Mouse (Mus musculus) heart, embryonic 14.5 days (tissue): Measurements from ENCODE around the gene Bpgm. TPM values are rescaled to one million over a fixed set of nuclear protein-coding genes. Genes with fewer than 3 reads are reported as not detected.

Source experiments
- ATAC-seq: fragments of 200-750 bp; cut with Nextera tagmentation; 2 replicates; pipeline ENCODE4 v1.8.0; 2017; ENCODE audit warnings: low read depth, moderate TSS enrichment; ENCODE audit not compliant: insufficient number of reproducible peaks, insufficient read depth, low FRiP score
- H3K27ac ChIP-seq, 2 experiments: fragments of 200-500 bp in 1 of 2; fragments of 300-500 bp in 1 of 2; sonication (generic) in 1 of 2; replicated peaks in 1 of 2; 2 replicates each; pipeline ENCODE4 v1.5.1; 2012 to 2014; ENCODE audit warnings: low read depth in 2 of 2, low read length in 2 of 2, control low read depth in 1 of 2, mild to moderate bottlenecking in 1 of 2, mixed read lengths in 1 of 2; ENCODE audit not compliant: control insufficient read depth in 1 of 2, insufficient read depth in 1 of 2
- H3K27me3 ChIP-seq: fragments of 300-500 bp; sonication (generic); 2 replicates; pipeline ENCODE4 v1.6.1; 2014; ENCODE audit warnings: mild to moderate bottlenecking, low read length, control low read depth; ENCODE audit not compliant: control insufficient read depth, insufficient read depth
- H3K36me3 ChIP-seq: fragments of 300-500 bp; sonication (generic); 2 replicates; pipeline ENCODE4 v1.6.1; 2014; ENCODE audit warnings: mild to moderate bottlenecking, control low read depth, low read length, mixed read lengths; ENCODE audit not compliant: control insufficient read depth, insufficient read depth
- H3K4me1 ChIP-seq, 2 experiments: fragments of 200-500 bp in 1 of 2; fragments of 300-500 bp in 1 of 2; sonication (generic) in 1 of 2; 2 replicates each; pipeline ENCODE4 v1.6.1; 2012 to 2014; ENCODE audit warnings: low read length in 2 of 2, control low read depth in 1 of 2, mixed read lengths in 1 of 2; ENCODE audit not compliant: control insufficient read depth in 2 of 2, insufficient read depth in 2 of 2
- H3K4me2 ChIP-seq: fragments of 300-500 bp; sonication (generic); 2 replicates; pipeline ENCODE4 v1.6.1; 2014; ENCODE audit warnings: mild to moderate bottlenecking, low read length
- H3K4me3 ChIP-seq, 2 experiments: fragments of 200-500 bp in 1 of 2; fragments of 300-500 bp in 1 of 2; sonication (generic) in 1 of 2; 2 replicates each; pipeline ENCODE4 v1.5.1; 2012 to 2014; ENCODE audit warnings: low read length in 2 of 2, mild to moderate bottlenecking in 2 of 2, control low read depth in 1 of 2, low read depth in 1 of 2, moderate library complexity in 1 of 2; ENCODE audit not compliant: control insufficient read depth in 1 of 2, insufficient read depth in 1 of 2
- H3K9ac ChIP-seq: fragments of 300-500 bp; sonication (generic); 2 replicates; pipeline ENCODE4 v1.6.1; 2014; ENCODE audit warnings: mild to moderate bottlenecking, low read length
- H3K9me3 ChIP-seq: fragments of 300-500 bp; sonication (generic); 2 replicates; pipeline ENCODE4 v1.6.1; 2016; ENCODE audit warnings: low read length, control low read depth; ENCODE audit not compliant: control insufficient read depth
- WGBS: fragments of 180-500 bp; shearing (Covaris S2); extraction: QIAGEN DNeasy Blood & Tissue Kit; methylation state at CpG from one replicate; pipeline ENCODE4 v1.1.7; 2014; 5-methylcytosine and 5-hydroxymethylcytosine counted together
- polyA plus RNA-seq: library from polyadenylated mRNA; unstranded; fragments of >200 nt; fragmentation: Nextera tagmentation; extraction: Ambion mirVana; gene quantifications from 2 replicates; pipeline ENCODE4 v1.2.1, GENCODE M21; 2014

Bpgm gene
- polyA plus RNA-seq, 1 experiment from 2014 or later, result 40.1 TPM

GRCm38 (mm10) chr6:34548406-34548990 is 72.5 kb downstream of the Bpgm start:
- Histone ChIP-seq H3K4me1 (peaks cover 3 to 4% of the 10 kb centered on the region in 2 experiments; a peak in 3 of 4 replicates), H3K36me3 (no peaks in the 10 kb centered on the region), H3K27me3 (no peaks in the 10 kb centered on the region), H3K4me3 (no peak overlapping the region), H3K4me2 (no peak overlapping the region), H3K9me3 (no peaks in the 10 kb centered on the region), H3K27ac (no peak overlapping the region), H3K9ac (no peak overlapping the region)
- 50% methylated on average over 13 of the region's 13 CpGs for WGBS
- ATAC-seq, result no peak

GRCm38 (mm10) chr6:34549017-34549416 is 73.0 kb downstream of the Bpgm start:
- H3K9me3 ChIP-seq, result no peaks in the 10 kb centered on the region
- H3K27ac ChIP-seq, result no peak overlapping the region
- H3K27me3 ChIP-seq, result no peaks in the 10 kb centered on the region
- no peak for ATAC-seq
- no peak overlapping the region for H3K4me2 ChIP-seq
- 42% methylated on average over 2 of the region's 2 CpGs for WGBS
- no peaks in the 10 kb centered on the region for H3K36me3 ChIP-seq
- peaks cover 0 to 4% of the 10 kb centered on the region in 2 experiments; a peak in 3 of 4 replicates for H3K4me1 ChIP-seq
- H3K9ac ChIP-seq, result no peak overlapping the region
- no peak overlapping the region for H3K4me3 ChIP-seq

- 88% methylated on average over 4 of the region's 4 CpGs for WGBS
- no peaks in the 10 kb centered on the region for H3K27me3 ChIP-seq
- no peaks in the 10 kb centered on the region for H3K9me3 ChIP-seq
- H3K4me3 ChIP-seq, result no peak overlapping the region
- H3K27ac ChIP-seq, result no peak overlapping the region
- ATAC-seq, result no peak
- no peak overlapping the region for H3K9ac ChIP-seq
- H3K4me1 ChIP-seq, result peaks cover 0 to 4% of the 10 kb centered on the region in 2 experiments; a peak in 3 of 4 replicates
- no peak overlapping the region for H3K4me2 ChIP-seq
- H3K36me3 ChIP-seq, result no peaks in the 10 kb centered on the region
Observed at GRCm38 (mm10) chr6:34552489-34553157, 76.6 kb downstream of the Bpgm start.

- H3K4me1 ChIP-seq, result no peaks in the 10 kb centered on the region
- no peak overlapping the region for H3K9ac ChIP-seq
- H3K27me3 ChIP-seq, result no peaks in the 10 kb centered on the region
- 69% methylated on average over 9 of the region's 9 CpGs for WGBS
- H3K4me2 ChIP-seq, result no peak overlapping the region
- ATAC-seq, result no peak
- no peaks in the 10 kb centered on the region for H3K36me3 ChIP-seq
- no peak overlapping the region for H3K4me3 ChIP-seq
- no peak overlapping the region for H3K27ac ChIP-seq
- no peaks in the 10 kb centered on the region for H3K9me3 ChIP-seq
Observed at GRCm38 (mm10) chr6:34554291-34554997, 78.4 kb downstream of the Bpgm start.

Other genes starting within 250 kb of the Bpgm start
- 183 and 187 TPM in 2 replicates for gene Akr1b3, start 158.7 kb upstream of the Bpgm start, polyA plus RNA-seq
- 11.3 and 11.5 TPM in 2 replicates for gene Akr1b8, start 122.1 kb upstream of the Bpgm start, polyA plus RNA-seq
- 70.9 and 73.0 TPM in 2 replicates for gene Akr1b10, start 92.0 kb upstream of the Bpgm start, polyA plus RNA-seq
- gene Akr1b7, start 63.9 kb upstream of the Bpgm start, polyA plus RNA-seq, result 0.15 TPM in 1 of 2 replicates, not detected in the other
- gene Cald1, start 122.3 kb downstream of the Bpgm start, polyA plus RNA-seq, result 122 and 123 TPM in 2 replicates